In the genomic region with DNA sequence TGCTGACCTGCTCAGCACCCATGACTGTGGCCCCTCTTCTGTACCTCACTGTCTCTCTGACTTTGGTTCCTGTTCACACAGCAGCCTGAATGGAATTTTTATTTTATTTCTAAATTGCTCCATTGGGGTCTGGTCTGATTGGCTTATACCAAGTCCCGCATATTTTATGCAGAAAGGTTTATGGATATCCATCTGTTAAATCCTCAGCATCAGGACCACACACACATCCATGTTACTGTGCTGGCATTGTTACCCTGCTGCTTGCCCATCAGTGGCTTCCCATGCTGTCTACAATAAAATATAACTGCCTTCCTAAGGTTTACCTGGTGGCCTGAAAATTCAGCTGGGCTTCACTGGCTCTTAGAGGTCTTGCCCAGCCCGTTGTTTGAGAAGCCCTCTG, we compare ENCODE assay signal across 21 mouse cellular contexts.
DNase-seq lines count a peak whose midpoint lies in the region; ATAC-seq and TF ChIP-seq lines count a peak whose summit lies in the region.
"Had no signal": no experiment of that assay in that cellular context is flagged by ENCODE, and none has a peak within 500 bp of the region (broad histone marks: within the 10 kb centered on the region; RNA-seq: fewer than 3 reads in every experiment).

No protein-coding gene starts in this region.

- H3K4me2 ChIP-seq in forebrain, embryonic 16.5 days (ENCODE audit: low read length): no peak overlapping the region
- H3K4me2 ChIP-seq in forebrain, embryonic 12.5 days: no peak overlapping the region
- no peak overlapping the region for H3K4me2 ChIP-seq in kidney, embryonic 16.5 days (replicated peaks; ENCODE audit: low read depth, low read length)
- H3K4me2 ChIP-seq in neural tube, embryonic 14.5 days (ENCODE audit: low read depth, low read length): no peak overlapping the region
- H3K4me2 ChIP-seq: heart, embryonic 13.5 days had no signal

- H3K4me1 ChIP-seq in forebrain, embryonic 16.5 days (replicated peaks; ENCODE audit: control insufficient read depth, insufficient read depth, low read length): no peaks in the 10 kb centered on the region
- no peaks in the 10 kb centered on the region for H3K4me1 ChIP-seq in forebrain, embryonic 12.5 days
- H3K4me1 ChIP-seq in kidney, embryonic 16.5 days (ENCODE audit: insufficient read depth, low read length): peaks cover 4% of the 10 kb centered on the region; the same call in 1 of the 2 replicates
- H3K4me1 ChIP-seq in neural tube, embryonic 14.5 days (ENCODE audit: control insufficient read depth, insufficient read depth, low read length): peaks cover 6% of the 10 kb centered on the region; the same call in 1 of the 2 replicates
- H3K4me1 ChIP-seq: heart, embryonic 10.5 days; heart, embryonic 13.5 days had no signal

- no peaks in the 10 kb centered on the region for H3K36me3 ChIP-seq in forebrain, embryonic 16.5 days (ENCODE audit: control insufficient read depth, insufficient read depth)
- H3K36me3 ChIP-seq in forebrain, embryonic 12.5 days (replicated peaks): no peaks in the 10 kb centered on the region; the same call in 1 of the 2 replicates
- no peaks in the 10 kb centered on the region for H3K36me3 ChIP-seq in kidney, embryonic 16.5 days (ENCODE audit: insufficient read depth, low read length)
- H3K36me3 ChIP-seq in neural tube, embryonic 14.5 days (ENCODE audit: control insufficient read depth, insufficient read depth, low read length): no peaks in the 10 kb centered on the region
- H3K36me3 ChIP-seq: heart, embryonic 10.5 days; heart, embryonic 13.5 days had no signal

- H3K27me3 ChIP-seq in forebrain, embryonic 16.5 days (replicated peaks; ENCODE audit: control insufficient read depth, insufficient read depth, low read length): no peaks in the 10 kb centered on the region
- H3K27me3 ChIP-seq in forebrain, embryonic 12.5 days: no peaks in the 10 kb centered on the region
- H3K27me3 ChIP-seq in kidney, embryonic 16.5 days (ENCODE audit: insufficient read depth, low read length): no peaks in the 10 kb centered on the region
- H3K27me3 ChIP-seq in neural tube, embryonic 14.5 days (ENCODE audit: control insufficient read depth, insufficient read depth, low read length): no peaks in the 10 kb centered on the region; the same call in 1 of the 2 replicates
- H3K27me3 ChIP-seq: heart, embryonic 13.5 days had no signal

- H3K9ac ChIP-seq in forebrain, embryonic 16.5 days (replicated peaks; ENCODE audit: low read depth, low read length): no peak overlapping the region
- H3K9ac ChIP-seq in forebrain, embryonic 12.5 days: no peak overlapping the region
- H3K9ac ChIP-seq in kidney, embryonic 16.5 days (replicated peaks; ENCODE audit: low read length): no peak overlapping the region
- H3K9ac ChIP-seq in neural tube, embryonic 14.5 days (replicated peaks; ENCODE audit: low read depth, low read length): no peak overlapping the region
- H3K9ac ChIP-seq: heart, embryonic 13.5 days had no signal

- no peak for TF ChIP-seq POLR2A in brain, embryonic 14.5 days (IDR thresholded peaks at IDR 0.05; ENCODE audit: borderline replicate concordance, extremely low read depth, insufficient read depth, insufficient read length, poor library complexity, severe bottlenecking)

- H3K4me3 ChIP-seq in forebrain, embryonic 16.5 days (replicated peaks; ENCODE audit: low read length): no peak overlapping the region
- no peak overlapping the region for H3K4me3 ChIP-seq in forebrain, embryonic 12.5 days (replicated peaks)
- H3K4me3 ChIP-seq in kidney, embryonic 16.5 days (ENCODE audit: low read length): no peak overlapping the region
- H3K4me3 ChIP-seq in neural tube, embryonic 14.5 days (ENCODE audit: low read depth, low read length): no peak overlapping the region
- H3K4me3 ChIP-seq: heart, adult 2 months; heart, embryonic 10.5 days; heart, embryonic 13.5 days had no signal

- H3K9me3 ChIP-seq in forebrain, embryonic 16.5 days (ENCODE audit: control insufficient read depth, low read length): no peaks in the 10 kb centered on the region
- H3K9me3 ChIP-seq in forebrain, embryonic 12.5 days: no peaks in the 10 kb centered on the region
- 0 out of 2 replicates have a peak, but pooled peaks cover 2% of the 10 kb centered on the region for H3K9me3 ChIP-seq in kidney, embryonic 16.5 days (ENCODE audit: low read length)
- H3K9me3 ChIP-seq in neural tube, embryonic 14.5 days (ENCODE audit: control insufficient read depth, low read length): no peaks in the 10 kb centered on the region
- H3K9me3 ChIP-seq: heart, embryonic 10.5 days had no signal

- WGBS in forebrain, embryonic 16.5 days: 77% methylated on average over 2 of the region's 2 CpGs
- 77% methylated on average over 2 of the region's 2 CpGs for WGBS in forebrain, embryonic 12.5 days
- WGBS in kidney, embryonic 16.5 days: 89% methylated on average over 2 of the region's 2 CpGs
- WGBS in neural tube, embryonic 14.5 days: 68% methylated on average over 2 of the region's 2 CpGs

- no peak overlapping the region for H3K27ac ChIP-seq in forebrain, embryonic 16.5 days (ENCODE audit: low read length)
- no peak overlapping the region for H3K27ac ChIP-seq in forebrain, embryonic 12.5 days
- no peak overlapping the region for H3K27ac ChIP-seq in kidney, embryonic 16.5 days (ENCODE audit: low read length)
- peak overlapping the region; percentile 44; the same call in 1 of the 2 replicates for H3K27ac ChIP-seq in neural tube, embryonic 14.5 days (ENCODE audit: low read depth, low read length)
- H3K27ac ChIP-seq: heart, adult 2 months; heart, embryonic 10.5 days; heart, embryonic 13.5 days had no signal

- peak; percentile 70; the same call in 1 of the 2 replicates for ATAC-seq in forebrain, embryonic 16.5 days
- ATAC-seq in forebrain, embryonic 12.5 days (ENCODE audit: low FRiP score): no peak
- ATAC-seq in kidney, embryonic 16.5 days (ENCODE audit: low FRiP score, low TSS enrichment): 0 out of 2 replicates have a peak, but pooled peaks have one; percentile 31
- ATAC-seq in neural tube, embryonic 14.5 days (ENCODE audit: low read depth): peak; percentile 62; the same call in 1 of the 2 replicates
- ATAC-seq: CD4-positive, CD25-positive, alpha-beta regulatory T cell, adult 4 months; intestine, postnatal 0 days had no signal

- TF ChIP-seq CTCF in brain, embryonic 14.5 days (IDR thresholded peaks at IDR 0.05; ENCODE audit: borderline replicate concordance, extremely low read depth, insufficient read depth, insufficient read length): no peak

- DNase-seq in kidney, adult 8-10 months: no peak
- peak; percentile 35 for DNase-seq in brain, embryonic 14.5 days (ENCODE audit: low read depth)
- DNase-seq in layer of hippocampus, postnatal 36 days: no peak
- DNase-seq: adrenal gland, adult 8-10 months; adrenal gland, postnatal 25 days; cerebellum, adult 18-20 months; cerebellum, adult 9-10 months; cerebellum, postnatal 14 days; gastrocnemius, postnatal 10 days; gastrocnemius, postnatal 36 days; heart, adult 2 months; heart, postnatal 14 days; heart, postnatal 4 days had no signal
